Mouse (Mus musculus) adipocyte (in vitro differentiated cells): ENCODE measurements around the gene Pld4.

Experiments used
- DNase-seq: peaks from one replicate; pipeline ENCODE4 v3.0.0-alpha.2; 2016; ENCODE audit warnings: low spot score

Gene Pld4

GRCm38 (mm10) chr12:112767036-112767890 lies 6.8 kb downstream of the Pld4 start:
- DNase-seq = no peak

GRCm38 (mm10) chr12:112768166-112768565 lies 7.7 kb downstream of the Pld4 start:
- no peak for DNase-seq

- peak; percentile 65 for DNase-seq
Measured at GRCm38 (mm10) chr12:112769031-112769430, 8.6 kb downstream of the Pld4 start.

- DNase-seq = no peak
Measured at GRCm38 (mm10) chr12:112769751-112770150, 9.3 kb downstream of the Pld4 start.

- DNase-seq = no peak
Measured at GRCm38 (mm10) chr12:112770396-112770795, 9.9 kb downstream of the Pld4 start.

- no peak for DNase-seq
Measured at GRCm38 (mm10) chr12:112772306-112772705, 11.9 kb downstream of the Pld4 start.

GRCm38 (mm10) chr12:112773366-112773765 lies 12.9 kb downstream of the Pld4 start:
- no peak for DNase-seq

- DNase-seq = no peak
Measured at GRCm38 (mm10) chr12:112774026-112774425, 13.6 kb downstream of the Pld4 start.

- no peak for DNase-seq
Measured at GRCm38 (mm10) chr12:112774481-112774880, 14.0 kb downstream of the Pld4 start.

- no peak for DNase-seq
Measured at GRCm38 (mm10) chr12:112791026-112791425, 30.6 kb downstream of the Pld4 start.

GRCm38 (mm10) chr12:112793601-112794355 lies 33.3 kb downstream of the Pld4 start:
- peak; percentile 62 for DNase-seq

GRCm38 (mm10) chr12:112794356-112794816 lies 33.9 kb downstream of the Pld4 start:
- DNase-seq = no peak

- DNase-seq = no peak
Measured at GRCm38 (mm10) chr12:112794998-112795397, 34.5 kb downstream of the Pld4 start.

- DNase-seq = peak; percentile 47
Measured at GRCm38 (mm10) chr12:112795466-112796104, 35.1 kb downstream of the Pld4 start.

GRCm38 (mm10) chr12:112796551-112797510 lies 36.4 kb downstream of the Pld4 start:
- DNase-seq = no peak

- DNase-seq = peak; percentile 29
Measured at GRCm38 (mm10) chr12:112797672-112798331, 37.3 kb downstream of the Pld4 start.

- DNase-seq = peak; percentile 38
Measured at GRCm38 (mm10) chr12:112798332-112798681, 37.9 kb downstream of the Pld4 start.

- no peak for DNase-seq
Measured at GRCm38 (mm10) chr12:112798716-112799115, 38.3 kb downstream of the Pld4 start.

- DNase-seq = no peak
Measured at GRCm38 (mm10) chr12:112799237-112799970, 38.9 kb downstream of the Pld4 start.

GRCm38 (mm10) chr12:112800476-112800875 lies 40.0 kb downstream of the Pld4 start:
- peak; percentile 65 for DNase-seq
